ENCODE assay signal across 16 mouse cellular contexts in genomic region chr16:50784651-50785228, GRCm38 (mm10).
DNase-seq lines count a peak whose midpoint lies in the region; ATAC-seq lines count a peak whose summit lies in the region.
"Had no signal": no experiment of that assay in that cellular context is flagged by ENCODE, and none has a peak within 500 bp of the region (broad histone marks: within the 10 kb centered on the region; RNA-seq: fewer than 3 reads in every experiment).

No protein-coding gene starts in this region.

- WGBS in heart, embryonic 15.5 days: 62% methylated on average over 3 of the region's 3 CpGs
- 92% methylated on average over 3 of the region's 3 CpGs for WGBS in midbrain, embryonic 11.5 days
- 89% methylated on average over 3 of the region's 3 CpGs for WGBS in midbrain, embryonic 10.5 days
- WGBS in forebrain, embryonic 13.5 days: 62% methylated on average over 3 of the region's 3 CpGs
- WGBS in midbrain, embryonic 13.5 days: 81% methylated on average over 3 of the region's 3 CpGs

- no peak for ATAC-seq in heart, embryonic 15.5 days (replicated peaks; ENCODE audit: insufficient number of reproducible peaks, insufficient read depth, low FRiP score, low read depth)
- 0 out of 2 replicates have a peak, but pooled peaks have one; percentile 47 for ATAC-seq in midbrain, embryonic 11.5 days (ENCODE audit: low FRiP score)
- peak; percentile 75 for ATAC-seq in forebrain, embryonic 13.5 days
- ATAC-seq in midbrain, embryonic 13.5 days: peak; percentile 55
- ATAC-seq: liver, embryonic 12.5 days; Patski had no signal

- no peaks in the 10 kb centered on the region for H3K36me3 ChIP-seq in heart, embryonic 15.5 days
- H3K36me3 ChIP-seq in midbrain, embryonic 11.5 days (ENCODE audit: control insufficient read depth, insufficient read depth, low read length): no peaks in the 10 kb centered on the region
- no peaks in the 10 kb centered on the region for H3K36me3 ChIP-seq in midbrain, embryonic 10.5 days
- no peaks in the 10 kb centered on the region for H3K36me3 ChIP-seq in forebrain, embryonic 13.5 days (ENCODE audit: poor library complexity, severe bottlenecking)
- H3K36me3 ChIP-seq in midbrain, embryonic 13.5 days: no peaks in the 10 kb centered on the region
- H3K36me3 ChIP-seq: liver, embryonic 12.5 days had no signal

- H3K27ac ChIP-seq in heart, embryonic 15.5 days: peak overlapping the region; percentile 43
- no peak overlapping the region for H3K27ac ChIP-seq in midbrain, embryonic 11.5 days (ENCODE audit: low read depth, low read length)
- H3K27ac ChIP-seq in midbrain, embryonic 10.5 days (replicated peaks): no peak overlapping the region
- H3K27ac ChIP-seq in forebrain, embryonic 13.5 days: peak overlapping the region; percentile 31; the same call in 1 of the 2 replicates
- peak overlapping the region; percentile 14 for H3K27ac ChIP-seq in midbrain, embryonic 13.5 days
- H3K27ac ChIP-seq: liver, embryonic 12.5 days had no signal

- DNase-seq in heart, adult 9 months (ENCODE audit: low spot score in 2 of 2): no peak
- no peak for DNase-seq in midbrain, embryonic 11.5 days (ENCODE audit: low spot score, missing footprints)
- DNase-seq in midbrain, embryonic 10.5 days (ENCODE audit: low spot score): no peak
- DNase-seq in spleen, adult 18-20 months: no peak
- no peak for DNase-seq in adrenal gland, postnatal 4 days (ENCODE audit: low spot score in 2 of 2)
- DNase-seq: adrenal gland, postnatal 10 days; cerebellum, adult 11 months; embryo, embryonic 11 days; gastrocnemius, postnatal 14 days; lung, postnatal 4 days; thymus, postnatal 4 days had no signal

- H3K4me1 ChIP-seq in heart, embryonic 15.5 days (replicated peaks): peaks cover 25% of the 10 kb centered on the region
- peaks cover 3% of the 10 kb centered on the region for H3K4me1 ChIP-seq in midbrain, embryonic 11.5 days (ENCODE audit: control insufficient read depth, insufficient read depth, low read length)
- H3K4me1 ChIP-seq in midbrain, embryonic 10.5 days: peaks cover 14% of the 10 kb centered on the region
- H3K4me1 ChIP-seq in forebrain, embryonic 13.5 days: peaks cover 25% of the 10 kb centered on the region
- H3K4me1 ChIP-seq in midbrain, embryonic 13.5 days (replicated peaks): peaks cover 16% of the 10 kb centered on the region
- H3K4me1 ChIP-seq: liver, embryonic 12.5 days had no signal

- peak overlapping the region; percentile 46 for H3K4me2 ChIP-seq in heart, embryonic 15.5 days
- no peak overlapping the region for H3K4me2 ChIP-seq in midbrain, embryonic 11.5 days
- H3K4me2 ChIP-seq in forebrain, embryonic 13.5 days: peak overlapping the region; percentile 40
- H3K4me2 ChIP-seq in midbrain, embryonic 13.5 days (replicated peaks): no peak overlapping the region
- H3K4me2 ChIP-seq: liver, embryonic 12.5 days had no signal

- H3K4me3 ChIP-seq in heart, embryonic 15.5 days: no peak overlapping the region
- no peak overlapping the region for H3K4me3 ChIP-seq in midbrain, embryonic 11.5 days (ENCODE audit: low read depth, low read length)
- H3K4me3 ChIP-seq in midbrain, embryonic 10.5 days: no peak overlapping the region
- no peak overlapping the region for H3K4me3 ChIP-seq in forebrain, embryonic 13.5 days
- no peak overlapping the region for H3K4me3 ChIP-seq in midbrain, embryonic 13.5 days (replicated peaks)
- H3K4me3 ChIP-seq: liver, embryonic 12.5 days had no signal

- H3K27me3 ChIP-seq in heart, embryonic 15.5 days: no peaks in the 10 kb centered on the region
- H3K27me3 ChIP-seq in midbrain, embryonic 11.5 days (ENCODE audit: control insufficient read depth, insufficient read depth, low read length): no peaks in the 10 kb centered on the region
- no peaks in the 10 kb centered on the region for H3K27me3 ChIP-seq in midbrain, embryonic 10.5 days (ENCODE audit: low read depth, poor library complexity, severe bottlenecking)
- H3K27me3 ChIP-seq in forebrain, embryonic 13.5 days: no peaks in the 10 kb centered on the region
- H3K27me3 ChIP-seq in midbrain, embryonic 13.5 days: no peaks in the 10 kb centered on the region
- H3K27me3 ChIP-seq: liver, embryonic 12.5 days had no signal

- no peak overlapping the region for H3K9ac ChIP-seq in heart, embryonic 15.5 days
- no peak overlapping the region for H3K9ac ChIP-seq in midbrain, embryonic 11.5 days (ENCODE audit: low read length)
- no peak overlapping the region for H3K9ac ChIP-seq in forebrain, embryonic 13.5 days
- no peak overlapping the region for H3K9ac ChIP-seq in midbrain, embryonic 13.5 days (replicated peaks)
- H3K9ac ChIP-seq: liver, embryonic 12.5 days had no signal

- no peaks in the 10 kb centered on the region for H3K9me3 ChIP-seq in heart, embryonic 15.5 days (replicated peaks)
- no peaks in the 10 kb centered on the region for H3K9me3 ChIP-seq in midbrain, embryonic 11.5 days (ENCODE audit: control insufficient read depth, low read length)
- no peaks in the 10 kb centered on the region for H3K9me3 ChIP-seq in midbrain, embryonic 10.5 days (replicated peaks)
- no peaks in the 10 kb centered on the region for H3K9me3 ChIP-seq in forebrain, embryonic 13.5 days (replicated peaks)
- H3K9me3 ChIP-seq in midbrain, embryonic 13.5 days: peaks cover 3% of the 10 kb centered on the region; the same call in 1 of the 2 replicates
- H3K9me3 ChIP-seq: liver, embryonic 12.5 days had no signal

Comparison
In these comparisons a context has a peak if more than half of its experiments do, and no peak if none do; other contexts are left out.
1. H3K27ac ChIP-seq: peak in heart, embryonic 15.5 days (single experiment), forebrain, embryonic 13.5 days (single experiment) and midbrain, embryonic 13.5 days (single experiment); none in midbrain, embryonic 11.5 days (single experiment) and midbrain, embryonic 10.5 days (single experiment).
2. H3K4me2 ChIP-seq: peak in heart, embryonic 15.5 days (single experiment) and forebrain, embryonic 13.5 days (single experiment); none in midbrain, embryonic 11.5 days (single experiment) and midbrain, embryonic 13.5 days (single experiment).